Mouse (Mus musculus): ENCODE measurements around the gene Galnt7. TPM values are rescaled to one million over a fixed set of nuclear protein-coding genes. Genes with fewer than 3 reads are reported as not detected.

Galnt7 gene
- polyA plus RNA-seq, 1 experiment from 2014 or later, result 14.4 TPM

DNA sequence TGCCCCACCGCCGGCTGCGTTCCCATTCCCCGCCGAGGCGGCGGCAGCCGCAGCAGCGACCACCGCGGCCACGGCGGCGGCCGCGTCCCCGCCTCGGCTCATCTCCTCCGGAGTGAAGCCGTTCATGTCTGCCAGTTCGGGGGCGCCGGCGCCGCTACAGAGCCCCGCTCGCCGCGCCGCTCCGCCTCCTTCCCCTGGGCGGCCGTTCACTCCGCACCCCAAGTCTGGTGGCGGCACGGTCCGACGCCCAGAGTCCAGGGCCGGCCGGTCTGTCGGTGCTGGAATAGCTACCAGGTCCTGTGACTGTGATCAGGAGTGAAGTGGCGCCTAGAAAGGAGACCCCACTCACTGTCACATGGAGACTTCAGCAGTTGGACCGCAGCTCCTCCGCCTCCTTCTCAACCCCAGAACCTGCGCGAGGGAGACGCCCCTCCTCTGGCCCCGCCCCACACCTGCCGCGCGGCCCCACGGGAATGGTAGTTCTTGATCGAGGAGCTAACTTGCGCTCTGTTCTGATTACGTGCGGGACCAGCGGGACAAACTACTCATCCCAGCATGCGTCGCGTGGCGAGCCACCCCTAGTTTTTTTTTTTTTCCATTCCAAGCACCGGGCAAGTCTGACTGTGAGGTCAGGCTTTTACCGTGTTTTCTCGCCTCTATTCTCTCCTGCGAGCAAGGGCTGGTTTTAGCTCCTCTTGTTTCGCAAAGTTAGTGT, 165.2 kb downstream of the Galnt7 start, which contains the start of gene Sap30:
TSS of gene Sap30 (minus strand) at position 420 of the 715 bp plus-strand sequence.
- Histone ChIP-seq H3K4me3 (ENCODE audit: low read depth, low read length) (peak within 1 kb of the TSS; percentile 87), H3K4me2 (peak within 1 kb of the TSS; percentile 78), H3K9me3 (ENCODE audit: low read depth, low read length) (no peaks in the 10 kb centered on the region), H3K27ac (ENCODE audit: low read depth) (peak within 1 kb of the TSS; percentile 93), H3K36me3 (ENCODE audit: insufficient read depth) (peaks cover 7% of the 10 kb centered on the region; the same call in 1 of the 2 replicates), H3K4me1 (ENCODE audit: insufficient read depth) (peaks cover 2% of the 10 kb centered on the region; the same call in 1 of the 2 replicates), H3K9ac (peak within 1 kb of the TSS; percentile 87), H3K27me3 (ENCODE audit: insufficient read depth, low read length) (no peaks in the 10 kb centered on the region)
- DNase-seq (peak; percentile 98), ATAC-seq (ENCODE audit: insufficient read depth) (peak; percentile 98)
- no peak for TF ChIP-seq CTCF (IDR thresholded peaks at IDR 0.05; ENCODE audit: low read depth)
- WGBS, result under 1% methylated on average over 65 of the region's 66 CpGs

DNA sequence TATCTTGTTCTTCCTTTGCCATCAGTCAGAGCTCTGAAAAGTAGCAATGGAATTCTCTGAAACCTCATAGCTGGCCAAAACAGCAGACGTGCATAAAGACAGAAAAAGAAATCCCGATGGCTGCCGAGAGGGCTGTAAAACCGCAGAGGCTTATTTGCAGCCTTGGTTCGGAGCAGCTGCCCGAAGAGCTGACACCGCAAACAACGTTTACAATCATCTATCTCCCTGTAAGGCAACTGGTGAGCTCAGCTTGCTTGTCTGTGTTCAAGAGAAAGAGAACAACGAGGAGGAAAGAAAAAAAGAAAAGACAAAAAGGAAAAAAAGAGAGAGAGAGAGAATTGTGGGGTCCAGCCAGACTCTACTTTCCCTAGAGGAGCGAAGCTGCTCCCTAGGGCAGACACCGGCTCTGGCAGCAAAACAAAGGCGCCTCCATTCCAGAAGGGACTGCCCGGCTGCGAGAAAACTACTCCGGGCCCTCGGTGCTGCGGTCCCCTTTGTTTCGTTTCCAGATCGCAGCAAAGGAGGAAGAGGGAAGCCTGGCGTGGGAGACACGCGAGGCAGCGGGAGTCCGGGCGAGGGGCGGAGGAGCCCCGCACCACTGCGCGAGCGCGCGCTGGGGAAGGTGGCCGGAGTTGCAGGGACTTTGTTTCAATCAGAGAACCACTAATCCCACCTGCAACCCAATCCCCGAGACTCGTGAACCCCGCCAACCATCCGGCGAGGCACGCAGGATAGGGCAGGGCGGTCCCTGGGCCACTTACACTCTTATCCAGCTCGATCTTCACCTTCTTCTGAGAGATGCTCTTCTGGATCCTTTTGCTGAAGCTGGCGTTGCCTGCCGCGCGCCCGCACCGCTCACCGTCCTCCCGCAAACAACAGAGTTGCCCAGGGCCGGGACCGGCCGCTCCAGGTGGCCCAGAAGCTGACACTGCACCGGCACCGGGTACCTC, 166.1 kb downstream of the Galnt7 start:
- Histone ChIP-seq H3K9ac (peak overlapping the region; percentile 87), H3K4me2 (peak overlapping the region; percentile 78), H3K9me3 (ENCODE audit: low read depth, low read length) (no peaks in the 10 kb centered on the region), H3K4me1 (ENCODE audit: insufficient read depth) (peaks cover 2% of the 10 kb centered on the region; the same call in 1 of the 2 replicates), H3K4me3 (ENCODE audit: low read depth, low read length) (peak overlapping the region; percentile 87), H3K27ac (ENCODE audit: low read depth) (peak overlapping the region; percentile 93), H3K36me3 (ENCODE audit: insufficient read depth) (peaks cover 13% of the 10 kb centered on the region), H3K27me3 (ENCODE audit: insufficient read depth, low read length) (no peaks in the 10 kb centered on the region)
- no peak for TF ChIP-seq CTCF (IDR thresholded peaks at IDR 0.05; ENCODE audit: low read depth)
- DNase-seq, result peak; percentile 69
- under 1% methylated on average over 54 of the region's 54 CpGs for WGBS
- ATAC-seq (ENCODE audit: insufficient read depth), result peak; percentile 63

DNA sequence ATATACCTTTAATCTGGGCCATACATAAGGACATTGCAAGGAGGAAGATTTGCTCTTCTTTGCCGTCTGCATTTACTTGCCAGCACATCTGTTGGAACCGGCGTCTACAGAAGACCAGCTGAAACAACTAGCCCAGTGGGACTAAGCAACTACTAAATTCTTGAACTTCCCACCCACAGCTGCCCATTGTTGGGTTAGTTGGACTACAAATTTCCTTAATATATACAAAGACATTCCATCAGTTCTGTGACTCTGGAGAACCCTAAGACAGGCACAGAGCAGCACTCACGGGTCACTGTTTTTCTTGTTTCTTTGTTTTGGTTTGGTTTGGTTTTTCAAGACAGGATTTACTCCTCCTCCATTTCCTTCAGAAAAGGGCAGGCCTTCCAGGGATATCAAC, 172.2 kb downstream of the Galnt7 start:
- TF ChIP-seq CTCF (IDR thresholded peaks at IDR 0.05; ENCODE audit: low read depth), result no peak
- Histone ChIP-seq H3K9me3 (ENCODE audit: low read depth, low read length) (no peaks in the 10 kb centered on the region), H3K4me2 (no peak overlapping the region), H3K9ac (no peak overlapping the region), H3K4me3 (ENCODE audit: low read depth, low read length) (no peak overlapping the region), H3K27me3 (ENCODE audit: insufficient read depth, low read length) (no peaks in the 10 kb centered on the region), H3K4me1 (ENCODE audit: insufficient read depth) (no peaks in the 10 kb centered on the region; the same call in 1 of the 2 replicates), H3K27ac (ENCODE audit: low read depth) (no peak overlapping the region), H3K36me3 (ENCODE audit: insufficient read depth) (peaks cover 18% of the 10 kb centered on the region)
- ATAC-seq (ENCODE audit: insufficient read depth) (no peak), DNase-seq (no peak)
- 65% methylated on average over 4 of the region's 4 CpGs for WGBS

DNA sequence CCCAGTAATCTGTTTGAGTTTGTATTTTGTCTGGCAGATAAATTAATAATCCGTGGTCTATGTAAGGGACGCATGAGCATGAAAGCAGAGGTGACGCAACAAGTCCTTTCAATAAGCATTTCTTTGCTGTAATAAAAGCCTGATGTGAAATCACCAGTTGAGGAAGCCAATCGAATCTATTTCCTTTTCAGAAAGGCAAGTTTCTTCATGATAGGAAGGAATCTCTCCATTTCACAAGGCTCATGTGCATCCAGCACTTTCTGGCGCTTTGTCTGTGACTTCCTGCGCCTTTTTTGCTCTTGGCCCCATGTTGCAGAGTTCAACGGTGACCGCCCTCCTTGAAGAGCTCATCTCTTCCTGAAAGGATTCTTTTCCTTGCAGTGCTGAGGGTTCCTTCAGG, 173.1 kb downstream of the Galnt7 start:
- TF ChIP-seq CTCF (IDR thresholded peaks at IDR 0.05; ENCODE audit: low read depth), result no peak

DNA sequence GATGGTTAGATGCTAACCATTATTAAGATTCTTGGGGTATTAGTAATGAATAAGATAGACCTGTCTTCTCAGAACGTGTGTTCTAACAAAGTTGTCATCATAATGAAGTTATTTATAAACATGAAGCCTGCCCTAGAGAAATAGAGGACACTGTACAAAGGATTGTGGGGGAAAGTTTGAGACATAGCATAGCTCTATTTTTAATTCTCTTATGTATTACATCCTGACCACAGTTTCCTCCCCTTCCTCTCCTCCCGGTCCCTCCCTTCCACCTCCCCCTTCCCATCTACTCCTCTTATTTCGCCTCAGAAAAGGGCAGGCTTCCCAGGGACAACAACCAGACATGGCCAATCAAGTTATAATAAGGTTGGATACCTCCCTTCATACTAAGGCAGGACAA, 174.4 kb downstream of the Galnt7 start:
- DNase-seq (no peak), ATAC-seq (ENCODE audit: insufficient read depth) (no peak)
- H3K4me3 ChIP-seq (ENCODE audit: low read depth, low read length), result no peak overlapping the region
- TF ChIP-seq CTCF (IDR thresholded peaks at IDR 0.05; ENCODE audit: low read depth), result no peak
- no peak overlapping the region for H3K4me2 ChIP-seq
- H3K27me3 ChIP-seq (ENCODE audit: insufficient read depth, low read length), result no peaks in the 10 kb centered on the region
- H3K9ac ChIP-seq, result no peak overlapping the region
- no peak overlapping the region for H3K27ac ChIP-seq (ENCODE audit: low read depth)
- no peaks in the 10 kb centered on the region for H3K4me1 ChIP-seq (ENCODE audit: insufficient read depth)
- peaks cover 15% of the 10 kb centered on the region for H3K36me3 ChIP-seq (ENCODE audit: insufficient read depth)
- WGBS, result 58% methylated on average over 3 of the region's 3 CpGs
- no peaks in the 10 kb centered on the region for H3K9me3 ChIP-seq (ENCODE audit: low read depth, low read length)

More for the DNA sequence above, 173.1 kb downstream of the Galnt7 start:
- no peak overlapping the region for H3K27ac ChIP-seq (ENCODE audit: low read depth)
- no peaks in the 10 kb centered on the region for H3K4me1 ChIP-seq (ENCODE audit: insufficient read depth)
- peaks cover 18% of the 10 kb centered on the region for H3K36me3 ChIP-seq (ENCODE audit: insufficient read depth)
- H3K4me2 ChIP-seq, result no peak overlapping the region
- H3K9ac ChIP-seq, result no peak overlapping the region
- no peaks in the 10 kb centered on the region for H3K27me3 ChIP-seq (ENCODE audit: insufficient read depth, low read length)
- DNase-seq (no peak), ATAC-seq (ENCODE audit: insufficient read depth) (no peak)
- 90% methylated on average over 8 of the region's 8 CpGs for WGBS
- H3K9me3 ChIP-seq (ENCODE audit: low read depth, low read length), result no peaks in the 10 kb centered on the region
- H3K4me3 ChIP-seq (ENCODE audit: low read depth, low read length), result no peak overlapping the region

Other genes with a start within 250 kb of the Galnt7 start
- gene Scrg1, start 197.1 kb downstream of the Galnt7 start, polyA plus RNA-seq (2014; fragmentation: Nextera tagmentation; extraction: Ambion mirVana), result 0.46 and 0.95 TPM in 2 replicates
- gene Sap30, start 165.2 kb downstream of the Galnt7 start, polyA plus RNA-seq (2014; fragmentation: Nextera tagmentation; extraction: Ambion mirVana), result 39.3 and 47.4 TPM in 2 replicates
- 500 and 503 TPM in 2 replicates for gene Hmgb2, start 141.1 kb downstream of the Galnt7 start, polyA plus RNA-seq (2014; fragmentation: Nextera tagmentation; extraction: Ambion mirVana)

All from lung, embryonic 14.5 days (tissue).